Mouse (Mus musculus) left cerebral cortex, adult 11 months (tissue): ENCODE data around the gene Lzts3.
"Not testable (repeated sequence)": the region's sequence is repeated elsewhere in the genome, so short reads cannot be mapped to it uniquely, and the experiment has no call there.

ENCODE experiments used
- DNase-seq: peaks from one replicate; pipeline ENCODE4 v3.0.0; 2022; ENCODE audit warnings: low spot score

The Lzts3 gene

DNA sequence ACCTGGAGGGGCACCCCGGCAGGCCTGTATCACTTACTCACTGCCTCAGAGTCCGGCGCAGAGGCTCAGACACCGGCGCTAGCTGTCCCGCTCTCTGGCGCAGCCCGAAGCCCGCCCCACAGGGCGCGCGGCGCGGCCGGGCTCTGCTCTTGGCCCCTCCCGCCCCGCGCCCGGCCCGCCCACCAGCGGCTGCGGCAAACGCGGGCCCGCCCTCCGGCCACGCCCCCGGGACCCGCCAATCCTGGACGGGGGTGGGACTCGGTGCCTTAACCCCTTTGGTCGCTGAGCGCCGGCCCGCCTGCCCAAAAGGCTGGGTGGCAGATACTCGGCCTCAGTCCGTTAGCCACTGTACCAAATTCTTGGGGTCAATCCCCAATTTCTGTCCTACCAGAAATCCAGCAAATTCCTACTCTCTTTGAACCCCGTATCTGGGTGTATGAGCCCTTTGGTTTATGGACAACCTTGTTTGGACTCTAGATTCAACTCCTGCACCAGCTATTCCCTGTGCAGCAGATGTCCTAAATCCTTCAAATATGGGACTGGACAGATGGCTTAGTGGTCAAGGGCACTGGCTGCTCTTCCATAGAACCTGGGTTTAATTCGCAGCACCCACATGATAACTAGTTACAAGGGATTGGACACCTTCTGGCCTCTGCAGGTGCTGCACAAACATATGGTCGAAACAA, at the start of gene Lzts3:
Gene Lzts3 (minus strand): TSS at position 120 of the 686 bp plus-strand sequence.
- DNase-seq: peak; percentile 86

DNA sequence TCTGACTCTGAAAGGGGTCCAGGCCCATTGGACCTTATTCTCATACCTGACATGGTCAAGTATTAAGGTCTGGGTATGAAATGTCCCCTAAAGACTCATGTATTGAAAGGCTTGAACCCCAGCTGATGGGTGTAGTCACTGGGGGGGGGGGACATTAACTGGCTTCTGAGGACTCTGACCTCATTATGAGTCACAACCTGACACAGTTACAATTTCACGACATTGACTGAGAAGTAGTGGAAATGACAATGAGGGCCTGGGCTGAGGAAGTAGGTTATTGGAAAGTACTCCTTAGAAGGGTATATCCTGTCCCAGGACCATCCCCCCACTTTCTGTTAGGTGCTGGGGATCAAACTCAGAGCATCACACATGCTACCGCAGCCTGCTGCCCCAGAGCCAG, 46.4 kb upstream of the Lzts3 start:
- no peak for DNase-seq

DNA sequence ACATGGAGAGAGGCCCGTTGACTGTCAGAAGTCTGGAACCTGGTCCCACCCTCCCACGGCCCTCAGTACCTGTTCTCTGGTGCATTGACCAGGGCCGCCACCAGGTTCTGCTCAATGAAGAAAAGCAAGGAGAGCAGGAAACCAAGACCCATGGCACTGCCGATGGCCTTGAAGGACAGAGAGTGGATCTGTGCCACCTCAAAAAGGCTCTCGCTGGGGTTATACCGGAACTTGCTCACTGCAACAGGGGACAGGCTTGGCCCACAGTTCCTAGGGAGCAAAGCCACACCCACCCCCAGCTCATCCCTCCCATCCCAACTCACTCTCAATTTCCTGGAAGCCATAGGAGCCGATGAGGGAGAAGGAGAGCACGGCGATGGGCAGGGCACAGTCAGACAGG, 42.8 kb upstream of the Lzts3 start:
- no peak for DNase-seq

DNA sequence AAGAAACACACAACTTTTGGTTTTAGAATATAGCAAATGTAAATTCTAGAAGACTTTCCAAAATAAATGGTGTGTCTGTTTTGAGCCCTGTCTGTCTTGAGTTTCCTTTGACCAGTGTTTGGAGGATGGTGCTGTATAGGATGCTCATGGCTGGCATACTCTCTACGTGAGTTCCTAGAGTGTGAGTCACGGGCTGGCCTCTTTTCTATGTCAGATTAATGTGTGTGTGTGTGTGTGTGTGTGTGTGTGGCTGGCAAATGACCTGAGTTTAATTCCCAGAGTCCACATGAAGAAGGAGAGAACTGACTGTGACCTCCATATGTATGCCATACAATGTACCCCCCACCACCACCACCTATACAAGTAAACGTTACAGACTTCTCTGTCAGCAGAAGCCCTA, 38.9 kb upstream of the Lzts3 start:
- no peak for DNase-seq

DNA sequence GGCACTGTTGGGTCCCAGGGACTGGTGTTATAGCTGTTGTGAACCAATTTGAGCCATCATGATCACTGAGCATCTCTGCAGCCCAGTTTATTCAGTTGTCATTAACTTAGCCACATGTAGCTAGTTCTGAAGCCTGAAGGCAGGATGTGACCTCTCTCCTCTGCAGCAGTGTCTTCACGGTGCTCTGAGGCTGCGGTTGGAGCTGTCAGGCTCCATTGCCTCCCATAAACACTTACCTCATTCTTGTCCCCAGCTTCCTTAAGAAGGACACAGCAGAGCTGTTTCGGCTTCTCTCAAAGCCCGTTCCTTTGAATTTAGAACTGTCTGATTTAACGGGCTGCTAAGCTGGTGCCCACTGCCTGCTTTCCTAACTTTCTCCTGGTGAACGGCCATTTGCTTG, 37.3 kb upstream of the Lzts3 start:
- DNase-seq: no peak

DNA sequence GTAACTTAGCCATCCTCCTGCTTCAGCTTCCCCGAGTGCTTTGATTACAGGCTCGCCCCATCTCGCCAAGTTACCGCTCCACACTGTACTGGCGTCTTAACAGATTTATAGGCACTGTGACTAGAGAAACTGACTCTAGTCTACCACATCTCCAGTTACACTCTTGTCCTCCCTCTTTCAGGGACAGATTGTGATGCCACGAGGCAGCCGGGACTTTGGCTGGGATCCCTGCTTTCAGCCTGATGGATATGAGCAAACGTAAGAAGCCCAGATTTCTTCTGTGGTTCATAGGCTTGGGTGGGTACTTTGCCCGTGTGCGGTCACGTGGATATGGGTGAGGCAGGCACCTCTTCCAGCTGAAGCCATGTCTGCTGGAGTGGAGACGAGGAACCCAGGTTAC, 36.6 kb upstream of the Lzts3 start:
- no peak for DNase-seq

DNA sequence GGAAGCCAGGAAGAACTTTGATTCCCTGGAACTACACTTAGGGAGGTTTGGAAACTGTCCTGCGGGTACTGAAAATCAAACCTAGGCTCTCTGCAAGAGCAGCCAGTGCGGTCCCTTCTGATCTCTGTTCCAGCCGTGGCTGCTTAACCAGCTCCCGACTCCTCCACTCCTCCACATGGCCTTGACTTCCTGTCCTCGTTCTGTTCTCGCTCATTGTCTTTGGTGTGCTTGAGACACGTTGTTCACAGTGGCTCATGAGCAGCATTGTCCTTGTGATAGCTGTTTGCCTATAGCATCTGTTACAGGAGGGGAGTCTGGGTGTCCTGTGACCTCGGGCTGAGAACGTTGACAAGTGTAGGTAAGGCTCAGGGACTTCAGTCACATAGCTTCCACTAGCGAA, 34.6 kb upstream of the Lzts3 start:
- DNase-seq: no peak

DNA sequence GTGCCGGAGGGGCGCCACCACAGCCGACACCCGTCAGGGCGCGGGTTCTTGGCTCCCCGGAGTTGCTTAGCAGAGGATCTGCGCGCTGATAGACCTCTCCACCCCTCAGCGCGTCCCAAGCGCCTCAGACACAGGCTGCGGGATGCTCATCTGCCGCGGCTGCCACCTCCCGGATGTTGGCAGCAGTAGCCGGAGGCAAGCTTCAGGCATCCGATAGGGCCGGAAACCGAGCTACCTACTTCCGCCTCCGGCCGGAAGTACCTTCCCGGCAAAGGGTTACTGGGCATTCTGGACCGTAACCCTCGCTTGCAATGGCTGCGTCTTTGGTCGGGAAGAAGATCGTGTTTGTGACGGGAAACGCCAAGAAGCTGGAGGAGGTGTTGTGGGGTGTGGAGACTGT, 25.0 kb upstream of the Lzts3 start, which contains the start of gene Itpa:
Gene Itpa (plus strand): TSS at position 52 of the 400 bp plus-strand sequence.
- peak; percentile 79 for DNase-seq

DNA sequence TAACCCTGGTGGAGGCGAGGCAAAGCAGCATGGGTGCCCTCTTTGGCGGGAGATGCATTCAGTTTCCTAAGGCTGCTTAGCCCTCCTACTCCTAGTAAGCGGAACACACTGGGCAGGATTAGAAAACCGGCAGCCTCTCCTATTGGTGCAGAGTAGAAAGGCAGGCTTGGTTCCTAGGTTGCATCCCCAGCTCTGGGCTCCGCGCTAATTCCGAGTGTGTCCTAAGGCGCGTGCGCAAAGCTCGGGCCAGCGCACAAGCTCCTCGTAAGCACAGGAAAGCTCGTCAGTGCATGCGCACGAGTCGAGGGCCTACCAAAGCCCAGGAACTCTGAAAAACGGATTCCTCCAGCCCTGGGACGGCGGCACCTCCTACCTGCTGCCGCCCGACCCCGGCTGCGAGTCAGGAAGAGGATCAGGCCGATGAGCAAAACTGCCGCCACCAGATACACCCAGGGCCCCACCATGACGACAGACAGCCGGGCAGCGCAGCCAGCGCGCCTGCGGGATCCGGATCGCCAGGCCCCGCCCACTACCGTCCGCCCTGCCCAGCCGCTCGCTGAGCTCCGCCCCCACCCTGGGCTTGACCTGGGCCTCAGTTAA, 21.6 kb upstream of the Lzts3 start, which contains the start of gene Ddrgk1:
Gene Ddrgk1 (minus strand): TSS at position 558 of the 600 bp plus-strand sequence.
- peak; percentile 94 for DNase-seq

DNA sequence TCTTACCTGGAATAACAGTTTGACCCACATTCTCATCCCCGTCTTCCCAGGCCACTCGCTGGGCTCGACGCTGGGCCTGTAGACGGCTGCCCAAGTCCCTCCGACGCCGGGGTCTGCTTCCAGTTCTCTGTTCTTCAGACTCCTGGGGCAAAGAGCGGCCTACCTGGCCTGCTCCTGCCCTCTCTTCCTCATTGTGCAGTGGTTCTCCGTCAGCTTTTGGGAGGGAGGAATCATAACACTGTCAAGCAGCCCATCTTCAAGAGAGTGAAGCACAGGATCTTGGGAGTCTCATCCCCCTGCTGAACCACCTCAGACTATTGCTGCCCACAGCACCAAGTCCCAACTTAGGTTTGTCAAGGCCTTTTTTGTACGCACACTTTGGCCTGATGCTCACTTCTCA, 20.7 kb upstream of the Lzts3 start:
- DNase-seq: no peak

DNA sequence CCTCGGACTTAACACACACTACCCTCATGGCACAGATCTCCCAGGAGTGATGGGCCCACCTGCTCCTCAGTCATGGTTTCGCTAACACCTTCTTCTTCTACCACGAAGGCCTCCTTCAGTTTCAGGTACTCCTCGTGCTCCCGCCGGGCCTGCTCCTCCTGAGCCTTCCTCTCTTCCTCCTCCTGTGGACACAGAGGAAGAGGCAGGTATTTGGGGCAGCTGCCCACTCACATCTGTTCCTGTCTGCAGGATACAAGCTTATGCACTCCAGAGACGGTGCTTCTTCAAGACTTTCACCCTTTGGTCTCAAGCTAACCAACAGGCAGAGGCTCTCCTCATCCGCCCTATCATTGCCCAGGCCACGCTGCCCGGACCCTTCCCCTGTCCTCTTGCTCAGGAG, 15.9 kb upstream of the Lzts3 start:
- DNase-seq: no peak

DNA sequence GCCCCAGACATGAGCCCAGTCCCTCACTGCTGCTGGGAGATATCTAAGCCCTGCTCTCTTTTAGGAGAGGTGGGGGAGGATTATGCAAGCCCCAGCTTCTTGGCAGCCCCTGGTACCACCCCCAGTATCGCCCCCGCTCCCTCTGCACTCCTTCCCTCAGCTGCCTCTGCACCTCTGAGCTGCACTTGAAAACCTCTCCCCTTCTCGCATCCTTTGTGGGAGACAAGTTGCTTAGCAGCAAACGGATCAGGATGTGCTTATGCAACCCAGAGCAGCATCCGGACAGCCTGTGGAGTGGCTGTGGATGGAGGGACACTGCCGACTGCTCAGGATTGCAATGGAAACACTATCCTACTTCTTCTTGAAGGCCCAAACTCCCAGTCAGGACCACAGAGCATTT, 14.9 kb upstream of the Lzts3 start:
- peak; percentile 79 for DNase-seq

DNA sequence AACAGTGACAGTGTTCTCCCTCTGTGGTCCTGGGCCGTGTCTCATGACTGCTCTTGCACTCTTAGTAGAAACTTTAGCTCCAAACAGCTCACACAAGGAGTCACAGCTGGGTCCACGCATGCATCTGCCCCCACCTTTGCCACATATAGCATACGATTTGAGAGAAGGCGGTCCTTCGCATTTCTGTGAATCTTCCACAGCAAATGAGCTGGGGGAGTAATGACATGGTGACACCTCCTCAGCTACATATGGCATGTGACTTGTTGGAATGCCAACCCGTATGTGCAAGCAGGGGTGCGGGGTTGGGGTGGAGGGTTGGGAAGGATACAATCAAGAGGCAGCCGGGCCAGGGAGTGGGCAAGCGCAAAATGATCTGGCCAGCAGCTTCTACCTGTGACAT, 13.9 kb upstream of the Lzts3 start:
- no peak for DNase-seq

DNA sequence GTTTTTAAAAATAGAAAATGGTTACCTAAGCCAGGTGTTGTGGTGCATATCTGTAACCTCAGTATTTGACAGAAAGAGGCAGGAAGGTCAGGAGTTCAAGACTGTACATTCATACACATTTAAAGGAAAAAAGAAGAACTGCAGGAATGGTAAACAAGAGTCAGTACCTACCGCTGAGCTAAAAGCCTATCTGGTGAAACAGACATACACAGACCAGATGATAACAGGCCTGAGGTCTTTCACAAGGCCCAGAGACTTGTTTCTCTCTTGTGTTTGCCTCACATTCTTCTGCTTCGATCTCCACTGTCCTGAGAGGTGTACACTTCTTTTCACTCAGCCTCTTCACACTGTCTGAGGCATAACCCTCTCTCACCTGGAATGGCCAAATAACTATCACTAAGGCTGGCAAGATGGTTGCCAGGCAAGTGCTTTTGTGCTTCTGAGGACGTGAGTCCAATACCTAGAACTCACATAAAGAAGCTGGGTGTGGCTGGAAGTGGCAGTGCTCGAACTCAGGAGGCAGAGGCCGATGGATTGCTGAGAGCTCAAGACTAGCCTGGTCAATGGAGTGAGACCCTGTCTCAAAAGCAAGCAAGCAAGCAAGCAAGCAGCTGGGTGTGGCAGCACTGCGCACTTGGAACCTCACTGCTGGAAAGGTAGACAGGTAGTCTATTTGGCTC, 13.2 kb upstream of the Lzts3 start:
- no peak for DNase-seq

DNA sequence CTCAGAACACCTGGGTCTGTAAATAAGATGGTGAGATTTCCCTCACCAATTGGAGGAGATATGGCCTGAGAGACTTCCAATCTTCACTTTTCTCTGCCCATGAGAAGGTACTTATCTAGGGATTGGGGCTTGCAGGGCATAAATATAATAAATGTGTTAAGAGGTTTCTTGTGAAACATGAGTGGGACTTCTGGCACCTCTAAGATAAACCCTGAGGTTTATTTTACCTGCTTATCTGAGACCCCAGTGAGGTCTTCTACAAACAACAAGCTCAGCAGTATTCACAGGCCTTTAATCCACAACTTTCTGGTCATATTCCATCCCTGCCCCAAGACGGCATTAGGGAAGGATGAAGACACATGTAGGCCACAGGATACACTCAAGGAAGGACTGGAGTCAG, 11.2 kb upstream of the Lzts3 start:
- DNase-seq: no peak

DNA sequence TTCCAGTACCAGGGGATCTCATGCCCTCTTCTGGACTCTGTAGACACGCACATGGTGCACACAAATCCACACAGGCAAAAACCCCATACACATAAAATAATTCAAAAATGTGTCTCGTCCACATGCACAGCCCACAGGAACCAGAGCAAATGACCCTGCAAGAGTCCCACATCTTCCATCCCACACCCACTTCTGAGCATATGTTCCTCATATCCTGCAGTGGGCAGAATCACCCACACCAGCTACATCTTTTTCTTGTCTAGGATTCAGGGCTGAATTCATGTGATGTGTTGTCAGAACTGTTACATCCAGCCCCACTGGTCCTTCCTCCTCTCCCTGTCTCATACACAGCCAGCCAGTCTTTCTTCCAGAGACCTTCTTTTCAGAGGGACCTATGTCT, 10.7 kb upstream of the Lzts3 start:
- no peak for DNase-seq

DNA sequence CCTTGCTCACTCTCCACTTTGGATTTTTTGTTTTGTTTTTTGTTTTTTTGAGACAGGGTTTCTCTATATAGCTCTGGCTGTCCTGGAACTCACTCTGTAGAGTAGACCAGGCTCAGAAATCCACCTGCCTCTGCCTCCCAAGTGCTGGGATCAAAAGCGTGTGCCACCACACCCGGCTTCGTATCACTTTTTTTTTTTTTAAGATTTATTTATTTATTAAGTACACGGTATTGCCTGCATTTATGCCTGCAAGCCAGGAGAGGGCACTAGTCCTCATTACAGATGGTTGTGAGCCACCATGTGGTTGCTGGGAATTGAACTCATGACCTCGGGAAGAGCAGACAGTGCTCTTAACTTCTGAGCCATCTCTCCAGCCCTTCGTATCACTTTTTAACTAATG, 6.4 kb upstream of the Lzts3 start:
- DNase-seq: not testable (repeated sequence)

DNA sequence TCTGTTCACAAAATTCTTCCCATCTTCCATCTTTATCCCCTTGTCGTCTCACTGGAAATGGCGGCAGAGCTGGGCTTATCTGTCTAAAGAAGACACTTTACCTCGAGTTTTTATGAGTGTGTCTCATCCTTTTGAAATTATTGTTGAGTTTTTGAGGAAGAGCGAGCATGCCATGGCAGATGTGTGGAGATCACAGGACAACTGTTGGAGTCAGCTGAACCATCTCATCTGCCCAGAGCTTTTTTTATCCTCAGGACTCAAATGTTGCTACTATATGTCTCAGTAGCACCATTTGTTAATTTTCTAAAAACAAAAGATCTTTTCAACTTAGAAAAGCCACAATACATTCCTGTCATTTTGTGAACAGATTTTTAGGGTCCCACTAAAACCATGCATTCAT, 2.6 kb upstream of the Lzts3 start:
- no peak for DNase-seq

DNA sequence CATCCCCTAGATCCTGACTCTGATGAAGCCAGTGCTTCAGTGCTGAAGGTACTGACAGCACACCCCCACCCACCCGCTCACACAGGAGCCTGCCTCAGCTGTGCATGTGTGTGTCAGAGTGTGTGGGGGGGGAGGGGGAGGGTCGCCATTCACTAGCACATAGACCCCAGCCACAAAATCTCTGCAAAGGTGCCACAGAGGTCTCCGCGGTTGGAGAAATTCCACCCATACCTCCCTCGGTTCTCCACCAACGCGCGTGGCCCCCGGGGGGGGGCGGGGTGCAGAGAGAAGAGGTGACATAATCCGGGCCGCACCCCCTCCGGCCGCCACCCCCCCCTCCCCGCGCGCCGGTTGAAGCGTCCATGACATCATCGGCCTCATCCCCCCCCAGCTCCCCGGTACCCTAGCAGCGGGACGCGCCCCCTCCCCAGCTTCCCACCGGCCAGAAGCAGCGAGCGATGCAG, 374 bp downstream of the Lzts3 start:
- DNase-seq: no peak

DNA sequence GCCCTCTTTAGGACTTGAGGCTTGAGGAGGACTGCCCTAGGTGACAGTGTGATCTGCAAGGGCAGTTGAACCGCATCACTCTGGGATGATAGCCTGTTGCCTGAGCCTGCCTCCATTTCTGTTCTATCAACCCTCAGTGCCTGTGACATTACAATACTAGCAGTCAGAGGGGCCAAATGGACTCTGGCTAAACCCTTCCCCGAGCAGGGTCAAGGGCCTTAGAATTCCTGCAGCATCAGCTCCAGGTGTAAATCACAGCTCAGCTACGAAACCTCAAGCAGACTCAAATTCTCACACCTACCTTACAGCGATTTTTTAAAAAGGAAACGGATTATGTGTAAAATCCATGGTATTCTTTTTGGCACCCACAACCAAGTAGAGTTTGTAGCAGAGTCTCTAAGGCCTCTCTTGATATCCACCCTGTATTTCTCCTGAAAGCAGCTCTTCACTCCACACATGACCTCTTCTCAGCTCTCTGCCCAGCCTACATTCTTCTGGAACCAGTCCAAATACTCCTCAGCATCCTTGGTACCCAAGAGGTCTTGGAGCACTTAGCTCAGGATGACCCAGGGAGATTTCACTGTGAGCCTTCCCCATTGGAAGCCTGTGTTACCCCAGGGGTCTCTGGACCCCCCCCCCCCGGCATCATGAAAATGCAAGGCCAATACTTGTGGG, 1.1 kb downstream of the Lzts3 start:
- no peak for DNase-seq

DNA sequence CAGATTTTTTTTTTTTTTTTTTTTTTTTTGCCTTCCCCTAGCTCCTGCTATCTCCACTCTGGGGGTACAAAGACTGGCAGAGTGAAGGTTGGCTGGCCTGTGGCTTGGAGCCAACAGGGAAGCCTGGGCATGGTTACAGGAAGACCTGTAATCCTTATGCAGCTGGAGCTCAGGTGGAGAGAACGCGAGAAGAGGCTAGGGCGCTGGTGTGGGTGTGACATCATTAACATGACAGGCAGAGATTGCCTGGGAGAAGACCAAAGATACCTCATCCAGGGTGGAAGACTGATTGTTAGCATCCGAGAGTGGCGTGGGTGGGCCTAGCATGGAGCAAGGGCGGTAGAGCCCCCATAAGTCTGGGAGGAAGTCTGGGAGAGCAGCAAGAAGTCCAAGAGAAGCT, 3.3 kb downstream of the Lzts3 start:
- DNase-seq: no peak

DNA sequence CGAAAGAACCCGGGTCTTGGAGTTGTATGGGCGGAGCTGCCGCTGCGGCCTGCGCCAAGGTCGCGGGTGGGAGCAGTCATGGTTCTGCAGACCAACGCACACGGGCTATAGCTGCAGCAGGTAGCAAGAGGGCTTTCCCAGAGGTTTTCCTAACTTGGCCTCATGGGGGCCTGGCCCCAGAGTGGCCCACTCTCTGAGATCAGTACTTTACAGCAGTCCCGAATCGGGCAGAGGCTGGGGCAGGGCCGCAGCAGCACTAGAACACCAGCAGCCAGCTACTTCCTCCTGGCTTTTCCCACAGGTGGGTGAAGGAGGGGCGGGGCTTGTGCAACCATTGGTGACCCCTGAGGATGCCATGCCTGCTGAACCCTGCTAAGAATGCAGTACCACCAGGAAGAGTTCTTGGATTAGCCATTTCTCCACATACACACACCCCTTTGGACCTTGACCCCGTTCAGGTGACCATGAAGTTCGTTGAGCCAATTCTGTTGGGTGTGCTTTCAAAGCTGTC, 4.4 kb downstream of the Lzts3 start:
- no peak for DNase-seq

DNA sequence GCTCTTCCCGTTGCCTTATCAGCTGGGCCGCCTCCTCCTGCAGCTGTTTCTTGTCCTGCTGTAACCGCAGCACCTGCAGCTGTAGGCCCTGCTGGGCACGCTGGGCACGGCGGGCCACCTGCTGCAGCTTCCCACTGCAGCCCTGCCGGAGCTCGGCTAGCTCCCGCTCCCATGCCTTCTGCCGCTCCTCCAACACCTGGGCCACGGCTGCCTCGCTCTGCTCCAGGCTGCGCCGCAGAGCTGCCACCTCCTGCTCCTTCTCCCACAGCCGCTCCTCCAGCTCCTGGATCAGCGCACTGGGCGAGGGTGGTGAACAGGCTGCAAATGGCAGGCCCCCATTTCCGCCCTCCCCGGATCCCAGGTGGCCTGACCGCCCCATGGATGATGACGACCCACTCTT, 6.8 kb downstream of the Lzts3 start:
- DNase-seq: no peak
